Mouse (Mus musculus) intestine, embryonic 15.5 days (tissue): ENCODE results near the gene Wdr35. TPM values are rescaled to one million over a fixed set of nuclear protein-coding genes. Genes with fewer than 3 reads are reported as not detected.

Source experiments
- ATAC-seq: fragments of 200-750 bp; cut with Nextera tagmentation; 2 replicates; pipeline ENCODE4 v1.8.0; 2017; ENCODE audit warnings: moderate TSS enrichment, moderate library complexity
- H3K27ac ChIP-seq: fragments of 300-500 bp; sonication (generic); 2 replicates; pipeline ENCODE4 v1.5.1; 2015; ENCODE audit warnings: mild to moderate bottlenecking, inconsistent platforms
- H3K27me3 ChIP-seq: fragments of 300-500 bp; sonication (generic); replicated peaks from 2 replicates; pipeline ENCODE4 v1.6.1; 2015; ENCODE audit warnings: inconsistent platforms
- H3K36me3 ChIP-seq: fragments of 300-500 bp; sonication (generic); 2 replicates; pipeline ENCODE4 v1.6.1; 2015; ENCODE audit warnings: inconsistent platforms
- H3K4me1 ChIP-seq: fragments of 300-500 bp; sonication (generic); replicated peaks from 2 replicates; pipeline ENCODE4 v1.6.1; 2015; ENCODE audit warnings: inconsistent platforms
- H3K4me2 ChIP-seq: fragments of 300-500 bp; sonication (generic); replicated peaks from 2 replicates; pipeline ENCODE4 v1.6.1; 2015; ENCODE audit warnings: mild to moderate bottlenecking, inconsistent platforms
- H3K4me3 ChIP-seq: fragments of 300-500 bp; sonication (generic); replicated peaks from 2 replicates; pipeline ENCODE4 v1.5.1; 2015; ENCODE audit warnings: inconsistent platforms
- H3K9ac ChIP-seq: fragments of 300-500 bp; sonication (generic); 2 replicates; pipeline ENCODE4 v1.6.1; 2015; ENCODE audit warnings: inconsistent platforms
- H3K9me3 ChIP-seq: fragments of 300-500 bp; sonication (generic); 2 replicates; pipeline ENCODE4 v1.6.1; 2016; ENCODE audit warnings: inconsistent platforms
- WGBS: fragments of 180-500 bp; shearing (Covaris S2); methylation state at CpG from one replicate; pipeline ENCODE4 v1.1.7; 2015; 5-methylcytosine and 5-hydroxymethylcytosine counted together
- polyA plus RNA-seq: library from polyadenylated mRNA; unstranded; fragments of >200 nt; fragmentation: Nextera tagmentation; extraction: Ambion mirVana; gene quantifications from 2 replicates; pipeline ENCODE4 v1.2.1, GENCODE M21; 2015

The Wdr35 gene
- polyA plus RNA-seq, 1 experiment from 2014 or later = 11.6 TPM

DNA sequence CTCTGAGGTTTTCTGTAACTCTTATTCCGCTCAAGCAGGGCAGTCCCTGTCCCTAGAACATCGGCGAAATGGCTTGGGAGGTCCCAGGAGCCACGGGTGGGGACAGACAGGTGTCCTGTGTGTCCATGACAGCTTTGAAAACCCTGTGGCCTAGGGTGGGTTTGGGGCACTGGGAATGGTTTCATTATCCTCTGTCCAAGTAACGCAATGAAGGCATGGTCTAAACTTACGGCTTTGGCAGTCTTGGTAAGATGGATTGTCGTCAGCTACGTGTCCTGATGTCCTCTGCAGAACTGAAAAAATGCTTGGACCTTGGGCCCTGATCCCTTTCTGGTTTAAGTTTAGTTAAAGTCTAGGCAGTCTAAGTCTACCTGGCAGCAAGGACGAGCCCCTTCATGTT, 86.3 kb downstream of the Wdr35 start:
- Histone ChIP-seq H3K9ac (no peak overlapping the region), H3K27me3 (no peaks in the 10 kb centered on the region), H3K27ac (no peak overlapping the region), H3K4me2 (no peak overlapping the region), H3K9me3 (no peaks in the 10 kb centered on the region), H3K4me1 (no peaks in the 10 kb centered on the region), H3K4me3 (no peak overlapping the region), H3K36me3 (no peaks in the 10 kb centered on the region)
- 80% methylated on average over 9 of the region's 9 CpGs for WGBS
- ATAC-seq = no peak

DNA sequence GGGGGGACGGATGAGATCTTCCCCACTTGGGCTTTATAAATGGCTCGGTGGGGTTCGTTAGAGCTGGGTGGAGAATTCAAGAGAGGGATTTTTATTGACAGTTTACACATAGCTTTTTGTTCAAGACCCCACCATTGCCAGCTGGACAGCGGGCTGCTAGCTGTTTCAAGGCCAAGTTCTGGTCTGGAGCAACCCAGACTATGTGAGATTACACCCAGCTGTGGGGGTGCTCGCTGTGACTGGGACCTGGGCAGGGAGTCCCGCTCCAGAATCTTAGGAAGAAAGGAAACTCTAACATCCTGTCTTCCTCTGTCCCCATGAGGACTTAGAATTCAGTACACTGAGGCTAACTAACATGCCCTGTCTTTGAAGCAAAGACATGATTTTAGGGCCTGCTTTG, 89.9 kb downstream of the Wdr35 start:
- Histone ChIP-seq H3K9me3 (no peaks in the 10 kb centered on the region), H3K36me3 (no peaks in the 10 kb centered on the region), H3K27ac (no peak overlapping the region), H3K4me1 (no peaks in the 10 kb centered on the region), H3K4me2 (no peak overlapping the region), H3K9ac (no peak overlapping the region), H3K4me3 (no peak overlapping the region), H3K27me3 (no peaks in the 10 kb centered on the region)
- ATAC-seq = no peak
- 70% methylated on average over 6 of the region's 6 CpGs for WGBS

DNA sequence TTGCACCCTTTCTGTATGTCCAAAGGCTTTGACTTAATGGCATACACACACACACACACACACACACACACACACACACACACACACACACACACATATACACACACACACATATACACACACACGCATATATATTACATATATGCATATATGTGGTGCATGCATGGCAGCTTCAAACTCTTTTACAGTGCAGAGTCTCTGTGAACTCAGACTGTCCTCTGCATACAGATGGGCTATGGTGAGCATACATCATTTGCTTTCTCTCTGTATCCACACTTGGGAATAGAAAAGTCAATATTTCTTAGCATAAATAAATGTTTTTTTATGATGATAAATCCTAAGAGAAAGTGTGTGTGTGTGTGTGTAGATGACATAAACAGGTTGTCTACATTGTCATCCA, 97.4 kb downstream of the Wdr35 start:
- Histone ChIP-seq H3K4me1 (no peaks in the 10 kb centered on the region), H3K27ac (no peak overlapping the region), H3K36me3 (no peaks in the 10 kb centered on the region), H3K9me3 (no peaks in the 10 kb centered on the region), H3K9ac (no peak overlapping the region), H3K4me3 (no peak overlapping the region), H3K27me3 (no peaks in the 10 kb centered on the region), H3K4me2 (no peak overlapping the region)
- WGBS = 76% methylated on average over 1 of the region's 1 CpGs
- no peak for ATAC-seq

DNA sequence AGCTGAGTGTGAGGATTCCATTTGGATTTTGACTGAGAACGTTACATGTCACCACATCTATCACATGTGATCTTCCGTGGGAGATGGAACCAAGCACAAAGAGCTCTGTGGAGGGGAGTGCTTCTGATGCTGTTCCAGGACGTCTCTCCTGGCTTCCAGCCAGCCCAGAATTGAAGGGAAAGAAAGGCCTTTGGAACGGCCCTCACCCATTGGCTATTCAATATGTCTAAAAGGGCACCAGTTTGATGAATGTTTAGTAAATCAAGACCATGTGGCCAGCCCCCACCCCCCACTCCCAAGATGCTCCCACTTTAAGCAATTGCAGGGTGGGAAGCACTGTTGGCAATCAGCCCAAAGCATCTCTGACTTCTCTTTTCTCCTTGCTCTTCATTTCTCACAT, 97.8 kb downstream of the Wdr35 start:
- no peak for ATAC-seq
- WGBS = 35% methylated on average over 4 of the region's 4 CpGs
- Histone ChIP-seq H3K27me3 (no peaks in the 10 kb centered on the region), H3K4me2 (no peak overlapping the region), H3K9me3 (no peaks in the 10 kb centered on the region), H3K36me3 (no peaks in the 10 kb centered on the region), H3K27ac (no peak overlapping the region), H3K4me1 (no peaks in the 10 kb centered on the region), H3K9ac (no peak overlapping the region), H3K4me3 (no peak overlapping the region)

DNA sequence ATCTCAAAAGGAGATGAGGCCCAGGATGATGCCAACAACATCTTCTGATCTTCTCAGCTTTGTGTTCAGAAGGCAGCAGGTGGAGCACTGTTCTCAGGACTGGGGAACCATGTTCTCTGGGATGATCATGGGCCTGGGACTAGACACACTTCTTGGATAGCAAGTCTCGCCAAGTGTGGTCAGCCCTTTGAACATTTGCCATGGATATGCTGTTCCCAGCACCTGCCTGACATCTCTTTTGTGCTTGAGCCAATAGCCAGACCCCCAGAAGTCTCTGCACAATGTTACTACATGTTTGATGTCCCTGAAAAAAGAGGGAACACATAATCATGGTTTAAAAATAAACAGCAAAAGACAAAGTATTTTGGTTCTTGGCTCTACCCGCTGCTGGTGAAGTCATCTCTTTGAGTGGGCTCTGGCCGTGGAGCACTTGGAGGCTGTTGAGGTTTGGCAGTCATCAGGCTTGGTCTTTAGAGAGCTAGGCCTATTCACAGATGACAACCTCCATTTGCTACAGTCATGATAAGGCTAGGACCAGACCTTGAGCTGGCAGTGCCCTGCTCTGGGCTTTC, 103.9 kb downstream of the Wdr35 start:
- Histone ChIP-seq H3K4me3 (no peak overlapping the region), H3K9ac (no peak overlapping the region), H3K36me3 (no peaks in the 10 kb centered on the region), H3K9me3 (no peaks in the 10 kb centered on the region), H3K4me2 (no peak overlapping the region), H3K4me1 (no peaks in the 10 kb centered on the region), H3K27ac (no peak overlapping the region), H3K27me3 (no peaks in the 10 kb centered on the region)
- no peak for ATAC-seq
- WGBS = 88% methylated on average over 3 of the region's 3 CpGs

Other genes starting within 250 kb of the Wdr35 start
- 101 and 106 TPM in 2 replicates for gene Sdc1, start 202.6 kb upstream of the Wdr35 start, polyA plus RNA-seq
- 249 and 294 TPM in 2 replicates for gene Laptm4a, start 52.2 kb upstream of the Wdr35 start, polyA plus RNA-seq
- 0.11 and 0.13 TPM in 2 replicates for gene Matn3, start 26.0 kb upstream of the Wdr35 start, polyA plus RNA-seq
- 31.7 and 35.8 TPM in 2 replicates for gene Ttc32, start 56.1 kb downstream of the Wdr35 start, polyA plus RNA-seq